Mouse (Mus musculus) midbrain, postnatal 0 days (tissue): Measurements from ENCODE around the gene Hoxb6. TPM values are rescaled to one million over a fixed set of nuclear protein-coding genes. Genes with fewer than 3 reads are reported as not detected.

Experiments used
- ATAC-seq: fragments of 200-750 bp; cut with Nextera tagmentation; 2 replicates; pipeline ENCODE4 v1.8.0; 2017; ENCODE audit warnings: moderate number of reproducible peaks, mild to moderate bottlenecking, moderate TSS enrichment, moderate library complexity; ENCODE audit not compliant: low FRiP score
- DNase-seq: peaks from one replicate; pipeline ENCODE4 v3.0.0-alpha.2; 2015; ENCODE audit warnings: low spot score
- H3K27ac ChIP-seq: fragments of 300-500 bp; sonication (generic); 2 replicates; pipeline ENCODE4 v1.5.1; 2014; ENCODE audit warnings: low read depth, mild to moderate bottlenecking, low read length, mixed read lengths
- H3K27me3 ChIP-seq: fragments of 300-500 bp; sonication (generic); 2 replicates; pipeline ENCODE4 v1.6.1; 2014; ENCODE audit warnings: low read length, control low read depth, mixed read lengths; ENCODE audit not compliant: insufficient read depth
- H3K36me3 ChIP-seq: fragments of 300-500 bp; sonication (generic); 2 replicates; pipeline ENCODE4 v1.6.1; 2014; ENCODE audit warnings: low read length, control low read depth, mixed read lengths; ENCODE audit not compliant: insufficient read depth
- H3K4me1 ChIP-seq: fragments of 300-500 bp; sonication (generic); 2 replicates; pipeline ENCODE4 v1.6.1; 2014; ENCODE audit warnings: mild to moderate bottlenecking, control low read depth, antibody characterized with exemption, low read length, mixed read lengths; ENCODE audit not compliant: insufficient read depth
- H3K4me2 ChIP-seq: fragments of 300-500 bp; sonication (generic); 2 replicates; pipeline ENCODE4 v1.6.1; 2014; ENCODE audit warnings: low read depth, mild to moderate bottlenecking, low read length, mixed read lengths; ENCODE audit not compliant: poor library complexity, severe bottlenecking
- H3K4me3 ChIP-seq: fragments of 300-500 bp; sonication (generic); 2 replicates; pipeline ENCODE4 v1.5.1; 2014; ENCODE audit warnings: low read depth, mild to moderate bottlenecking, low read length, moderate library complexity
- H3K9ac ChIP-seq: fragments of 300-500 bp; sonication (generic); replicated peaks from 2 replicates; pipeline ENCODE4 v1.6.1; 2014; ENCODE audit warnings: mild to moderate bottlenecking, low read length, moderate library complexity, mixed read lengths; ENCODE audit not compliant: poor library complexity, severe bottlenecking
- H3K9me3 ChIP-seq: fragments of 300-500 bp; sonication (generic); 2 replicates; pipeline ENCODE4 v1.6.1; 2016; ENCODE audit warnings: low read length, control low read depth
- CTCF ChIP-seq: IDR thresholded peaks from 2 replicates; pipeline ENCODE4 v1.5.1; 2016; ENCODE audit warnings: antibody characterized with exemption, mild to moderate bottlenecking
- WGBS: fragments of 180-500 bp; shearing (Covaris S2); extraction: QIAGEN DNeasy Blood & Tissue Kit; methylation state at CpG from one replicate; pipeline ENCODE4 v1.1.7; 2014; 5-methylcytosine and 5-hydroxymethylcytosine counted together
- polyA plus RNA-seq: library from polyadenylated mRNA; unstranded; fragments of >200 nt; fragmentation: Nextera tagmentation; extraction: Ambion mirVana; gene quantifications from 2 replicates; pipeline ENCODE4 v1.2.1, GENCODE M21; 2015
- total RNA-seq: library from RNA; depleted of rRNA; stranded (reverse); fragments of >200 nt; gene quantifications from 2 replicates; pipeline ENCODE4 v1.2.3, GENCODE M21; 2014

The Hoxb6 gene
- total and polyA plus RNA-seq, 2 experiments from 2014 or later: 0.22 TPM; not detected in 1

- Histone ChIP-seq H3K4me2 (no peak overlapping the region), H3K27ac (no peak overlapping the region), H3K27me3 (peaks cover 93% of the 10 kb centered on the region), H3K4me1 (no peaks in the 10 kb centered on the region), H3K9ac (no peak overlapping the region), H3K9me3 (no peaks in the 10 kb centered on the region), H3K36me3 (no peaks in the 10 kb centered on the region), H3K4me3 (no peak overlapping the region)
- TF ChIP-seq CTCF: no peak
- ATAC-seq (no peak), DNase-seq (no peak)
- WGBS: 2% methylated on average over 3 of the region's 3 CpGs
These were observed 5.2 kb downstream of the Hoxb6 start for GRCm38 (mm10) chr11:96297428-96297827.

DNA sequence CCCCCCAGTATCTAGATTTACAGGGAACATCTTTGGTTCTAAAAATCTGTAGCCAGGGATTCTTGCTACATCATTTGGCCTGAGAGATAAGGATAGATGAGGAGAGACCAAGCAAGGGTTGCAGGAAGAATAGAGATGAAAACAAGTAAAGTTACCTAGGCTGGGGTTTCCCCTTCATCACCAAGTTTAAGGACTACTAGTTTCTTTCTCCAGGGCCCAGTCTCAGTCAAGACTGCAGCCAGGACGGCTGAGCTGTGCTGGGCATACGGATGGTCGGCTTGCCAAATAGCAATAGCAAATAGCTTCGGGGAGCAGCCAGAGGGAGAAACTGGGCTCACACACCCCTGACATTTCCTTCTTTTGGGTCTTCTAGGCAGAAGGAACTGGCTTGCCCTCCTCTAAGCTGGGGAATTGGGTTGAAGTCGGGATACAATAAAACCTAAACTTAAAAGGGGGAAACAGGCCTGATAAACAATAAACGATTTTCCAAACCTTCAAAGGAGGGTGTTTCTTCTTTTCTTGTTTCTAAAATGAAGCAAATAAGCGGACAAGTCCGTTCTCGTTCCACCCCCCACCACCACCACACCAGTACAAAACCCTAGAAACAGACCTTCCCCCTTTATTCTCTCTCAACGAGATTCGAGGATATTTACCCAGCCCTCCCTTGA, 5.8 kb downstream of the Hoxb6 start:
- no peak overlapping the region for H3K27ac ChIP-seq
- no peaks in the 10 kb centered on the region for H3K36me3 ChIP-seq
- no peak for TF ChIP-seq CTCF
- H3K9ac ChIP-seq: no peak overlapping the region
- H3K27me3 ChIP-seq: peaks cover 93% of the 10 kb centered on the region
- no peaks in the 10 kb centered on the region for H3K9me3 ChIP-seq
- no peak overlapping the region for H3K4me2 ChIP-seq
- H3K4me3 ChIP-seq: no peak overlapping the region
- 2% methylated on average over 11 of the region's 11 CpGs for WGBS
- no peaks in the 10 kb centered on the region for H3K4me1 ChIP-seq
- ATAC-seq (no peak), DNase-seq (no peak)

DNA sequence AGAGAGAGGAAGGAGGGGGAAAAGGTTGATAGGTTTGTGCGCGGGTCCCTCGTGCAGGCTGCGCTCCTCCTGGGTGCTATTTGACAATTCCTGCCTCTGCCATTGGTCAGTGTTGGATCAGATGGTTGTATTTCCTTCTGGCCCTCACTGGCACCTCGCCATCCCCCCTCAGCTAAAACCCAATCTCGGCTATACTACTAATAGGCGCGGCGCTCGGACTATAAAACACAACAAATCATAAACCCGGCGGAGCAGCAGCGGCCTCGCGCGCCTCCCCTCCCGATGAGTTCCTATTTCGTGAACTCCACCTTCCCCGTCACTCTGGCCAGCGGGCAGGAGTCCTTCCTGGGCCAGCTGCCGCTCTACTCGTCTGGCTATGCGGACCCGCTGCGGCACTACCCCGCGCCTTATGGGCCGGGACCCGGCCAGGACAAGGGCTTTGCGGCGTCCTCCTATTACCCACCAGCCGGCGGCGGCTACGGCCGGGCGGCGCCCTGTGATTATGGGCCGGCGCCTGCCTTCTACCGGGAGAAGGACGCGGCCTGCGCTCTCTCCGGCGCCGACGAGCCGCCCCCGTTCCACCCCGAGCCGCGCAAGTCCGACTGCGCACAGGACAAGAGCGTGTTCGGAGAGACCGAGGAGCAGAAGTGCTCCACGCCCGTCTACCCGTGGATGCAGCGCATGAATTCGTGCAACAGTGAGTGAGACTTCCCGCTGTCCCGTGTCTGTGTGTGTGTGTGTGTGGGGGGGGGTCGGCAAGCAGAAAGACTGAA, 6.8 kb downstream of the Hoxb6 start:
- DNase-seq (peak; percentile 36), ATAC-seq (no peak)
- Histone ChIP-seq H3K9me3 (no peaks in the 10 kb centered on the region), H3K4me2 (no peak overlapping the region), H3K27ac (no peak overlapping the region), H3K36me3 (no peaks in the 10 kb centered on the region), H3K4me3 (no peak overlapping the region), H3K4me1 (no peaks in the 10 kb centered on the region), H3K27me3 (peaks cover 94% of the 10 kb centered on the region), H3K9ac (no peak overlapping the region)
- under 1% methylated on average over 66 of the region's 66 CpGs for WGBS
- no peak for TF ChIP-seq CTCF

DNA sequence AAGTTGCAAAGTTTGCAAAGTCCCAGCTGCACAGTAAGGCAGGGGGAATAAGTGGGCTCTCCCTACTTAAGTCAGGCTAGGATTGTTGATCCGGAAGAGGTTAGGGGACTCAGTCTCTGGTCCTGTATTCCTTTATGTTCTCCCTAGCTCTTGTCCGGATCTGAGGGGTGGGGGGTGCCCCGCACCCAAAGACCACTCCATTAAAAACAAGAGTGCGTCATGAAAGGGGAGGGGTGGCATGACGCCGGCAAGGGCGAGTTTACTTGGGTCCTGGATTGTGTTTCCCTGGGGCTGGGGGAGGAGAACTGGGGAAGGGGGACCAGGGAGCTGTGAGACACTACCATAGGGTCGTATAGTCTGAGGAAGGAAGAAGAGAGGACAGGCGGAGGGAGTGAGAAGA, 7.5 kb downstream of the Hoxb6 start:
- H3K36me3 ChIP-seq: no peaks in the 10 kb centered on the region
- WGBS: 2% methylated on average over 9 of the region's 9 CpGs
- H3K9ac ChIP-seq: no peak overlapping the region
- no peaks in the 10 kb centered on the region for H3K9me3 ChIP-seq
- ATAC-seq (no peak), DNase-seq (no peak)
- no peaks in the 10 kb centered on the region for H3K4me1 ChIP-seq
- TF ChIP-seq CTCF: no peak
- H3K27me3 ChIP-seq: peaks cover 94% of the 10 kb centered on the region
- H3K27ac ChIP-seq: no peak overlapping the region
- H3K4me2 ChIP-seq: no peak overlapping the region
- no peak overlapping the region for H3K4me3 ChIP-seq

DNA sequence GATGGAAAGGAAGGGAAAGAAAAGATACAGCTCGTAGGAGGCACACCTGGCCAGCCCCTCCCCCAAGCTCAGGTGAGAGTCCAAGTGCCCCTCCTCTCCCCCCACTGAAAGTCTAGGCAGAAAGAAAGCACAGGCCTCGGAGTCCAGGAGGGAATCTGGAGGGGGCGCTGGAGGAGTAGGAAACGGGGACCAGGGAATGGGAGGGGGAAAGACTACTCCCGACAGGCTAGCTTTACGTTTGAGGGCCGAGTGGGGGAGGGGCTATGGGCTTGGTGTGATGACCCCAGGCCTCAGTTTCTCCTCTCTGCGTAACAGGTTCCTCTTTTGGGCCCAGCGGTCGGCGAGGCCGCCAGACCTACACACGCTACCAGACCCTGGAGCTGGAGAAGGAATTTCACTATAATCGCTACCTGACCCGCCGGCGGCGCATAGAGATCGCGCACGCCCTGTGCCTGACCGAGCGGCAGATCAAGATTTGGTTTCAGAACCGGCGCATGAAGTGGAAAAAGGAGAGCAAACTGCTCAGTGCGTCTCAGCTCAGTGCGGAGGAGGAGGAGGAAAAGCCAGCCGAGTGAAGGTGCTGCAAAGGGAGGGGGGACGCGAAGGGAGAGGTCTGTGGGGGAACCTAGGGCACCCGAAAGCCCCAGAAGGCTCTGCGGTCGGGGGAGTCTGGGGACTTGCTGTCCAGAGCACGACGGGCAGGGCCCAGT, 8.2 kb downstream of the Hoxb6 start:
- Histone ChIP-seq H3K4me1 (no peaks in the 10 kb centered on the region), H3K4me2 (no peak overlapping the region)

DNA sequence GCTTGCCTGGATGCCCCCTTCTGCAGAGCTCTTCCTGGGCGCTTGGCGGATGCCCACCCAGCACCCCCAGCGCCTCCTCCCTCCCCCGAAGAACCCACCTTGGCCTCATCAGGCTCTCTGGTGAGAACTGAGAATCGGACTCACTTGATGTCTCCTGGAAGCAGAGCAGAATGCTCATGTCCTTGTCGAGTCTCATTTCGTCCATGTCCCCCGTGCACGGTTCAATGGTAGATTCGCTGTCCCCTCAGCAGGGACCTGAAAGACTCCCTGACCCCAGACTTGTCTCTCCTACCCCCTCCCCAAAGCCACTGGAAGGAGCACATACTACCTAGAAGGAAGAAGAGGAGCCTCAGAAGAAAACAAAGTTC, 8.8 kb downstream of the Hoxb6 start:
- Histone ChIP-seq H3K9me3 (no peaks in the 10 kb centered on the region), H3K4me1 (no peaks in the 10 kb centered on the region), H3K36me3 (no peaks in the 10 kb centered on the region), H3K9ac (no peak overlapping the region), H3K27me3 (peaks cover 94% of the 10 kb centered on the region), H3K27ac (no peak overlapping the region), H3K4me2 (no peak overlapping the region), H3K4me3 (no peak overlapping the region)
- 5% methylated on average over 8 of the region's 10 CpGs for WGBS
- DNase-seq (no peak), ATAC-seq (no peak)
- no peak for TF ChIP-seq CTCF

More for the DNA sequence above, 8.2 kb downstream of the Hoxb6 start:
- Histone ChIP-seq H3K9me3 (no peaks in the 10 kb centered on the region), H3K27ac (no peak overlapping the region), H3K36me3 (no peaks in the 10 kb centered on the region), H3K27me3 (peaks cover 94% of the 10 kb centered on the region), H3K9ac (no peak overlapping the region), H3K4me3 (no peak overlapping the region)
- ATAC-seq: no peak
- no peak for TF ChIP-seq CTCF
- DNase-seq: no peak
- WGBS: under 1% methylated on average over 33 of the region's 35 CpGs
